Mouse (Mus musculus) embryonic facial prominence, embryonic 11.5 days (tissue): ENCODE data around the gene Mettl9. TPM values are rescaled to one million over a fixed set of nuclear protein-coding genes. Genes with fewer than 3 reads are reported as not detected.

Source experiments
- ATAC-seq: fragments of 200-750 bp; cut with Nextera tagmentation; replicated peaks from 2 replicates; pipeline ENCODE4 v1.8.0; 2017; ENCODE audit warnings: low read depth; ENCODE audit not compliant: insufficient number of reproducible peaks, low FRiP score, low TSS enrichment
- DNase-seq: peaks from one replicate; pipeline ENCODE4 v3.0.0-alpha.2; 2015; ENCODE audit warnings: low spot score
- H3K27ac ChIP-seq: fragments of 300-500 bp; sonication (generic); replicated peaks from 2 replicates; pipeline ENCODE4 v1.5.1; 2014; ENCODE audit warnings: mild to moderate bottlenecking, low read depth, low read length, control low read depth
- H3K27me3 ChIP-seq: fragments of 300-500 bp; sonication (generic); 2 replicates; pipeline ENCODE4 v1.6.1; 2014; ENCODE audit warnings: mild to moderate bottlenecking, low read length, moderate library complexity, mixed read lengths; ENCODE audit not compliant: control insufficient read depth, insufficient read depth
- H3K36me3 ChIP-seq: fragments of 300-500 bp; sonication (generic); replicated peaks from 2 replicates; pipeline ENCODE4 v1.6.1; 2014; ENCODE audit warnings: low read depth, mild to moderate bottlenecking, low read length, moderate library complexity, mixed read lengths; ENCODE audit not compliant: control insufficient read depth, insufficient read depth
- H3K4me1 ChIP-seq: fragments of 300-500 bp; sonication (generic); 2 replicates; pipeline ENCODE4 v1.6.1; 2014; ENCODE audit warnings: low read length, mixed read lengths; ENCODE audit not compliant: control insufficient read depth, insufficient read depth
- H3K4me2 ChIP-seq: fragments of 300-500 bp; sonication (generic); 2 replicates; pipeline ENCODE4 v1.6.1; 2014; ENCODE audit warnings: low read depth, mild to moderate bottlenecking, control low read depth, low read length, moderate library complexity
- H3K4me3 ChIP-seq: fragments of 300-500 bp; sonication (generic); 2 replicates; pipeline ENCODE4 v1.5.1; 2014; ENCODE audit warnings: low read depth, low read length, control low read depth
- H3K9ac ChIP-seq: fragments of 300-500 bp; sonication (generic); replicated peaks from 2 replicates; pipeline ENCODE4 v1.6.1; 2014; ENCODE audit warnings: mild to moderate bottlenecking, control low read depth, low read length
- H3K9me3 ChIP-seq: fragments of 300-500 bp; sonication (generic); replicated peaks from 2 replicates; pipeline ENCODE4 v1.6.1; 2016; ENCODE audit warnings: mild to moderate bottlenecking, low read length, inconsistent platforms, mixed read lengths; ENCODE audit not compliant: control insufficient read depth
- WGBS: fragments of 180-500 bp; shearing (Covaris S2); extraction: QIAGEN DNeasy Blood & Tissue Kit; methylation state at CpG from one replicate; pipeline ENCODE4 v1.1.7; 2014; 5-methylcytosine and 5-hydroxymethylcytosine counted together
- polyA plus RNA-seq: library from polyadenylated mRNA; unstranded; fragments of >200 nt; fragmentation: Nextera tagmentation; extraction: Ambion mirVana; gene quantifications from 2 replicates; pipeline ENCODE4 v1.2.1, GENCODE M21; 2014

Mettl9 gene
- polyA plus RNA-seq, 1 experiment from 2014 or later: 293 TPM

DNA sequence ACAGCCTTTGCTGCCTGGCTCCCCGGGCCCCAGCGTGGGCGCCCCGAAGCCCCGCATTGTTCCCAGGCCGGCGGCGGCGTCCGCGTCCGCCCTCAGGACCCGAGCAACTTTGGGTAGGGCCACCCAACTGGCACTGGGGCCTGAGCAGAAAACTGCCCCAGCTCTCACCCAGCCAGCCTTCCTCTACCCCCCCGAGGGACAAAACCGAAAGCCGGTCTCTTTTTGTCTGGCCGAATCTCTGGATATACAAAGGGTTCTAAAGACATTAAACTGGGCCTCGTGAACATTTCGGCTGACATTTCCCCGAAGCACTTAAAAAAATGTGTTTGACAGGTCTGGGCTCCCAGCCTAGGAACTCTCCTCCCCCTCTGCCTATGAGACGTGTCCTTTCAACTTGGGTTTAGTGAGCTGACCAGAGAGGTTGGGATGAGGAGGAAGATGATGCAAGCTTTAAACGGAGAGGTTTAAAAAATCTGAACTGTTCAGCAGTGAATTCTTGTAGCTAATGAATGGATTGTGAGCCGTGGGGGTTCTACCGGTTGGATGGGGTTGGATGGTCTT is 996 bp downstream of the Mettl9 start:
- peak; percentile 53 for DNase-seq
- H3K4me2 ChIP-seq: peak overlapping the region; percentile 60
- peak; percentile 21 for ATAC-seq

DNA sequence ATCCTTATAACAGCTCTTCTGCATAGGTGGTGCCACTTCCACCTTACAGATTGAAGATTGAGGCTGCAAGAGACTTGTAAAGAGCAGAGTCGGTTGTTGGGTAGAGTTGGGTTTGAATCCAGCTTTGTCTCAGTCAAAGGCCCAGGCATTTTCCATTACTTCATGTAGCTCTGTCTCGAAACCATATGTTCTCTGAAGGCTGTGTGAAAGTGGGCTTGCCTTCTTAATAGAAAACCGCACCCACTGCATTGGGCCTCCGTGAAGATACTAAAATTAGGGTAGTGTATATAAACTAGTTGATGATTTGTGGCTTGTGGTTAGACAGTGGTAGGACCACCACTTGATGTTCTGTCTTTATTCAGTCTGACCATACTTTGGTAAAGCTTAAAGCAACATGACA is 6.3 kb downstream of the Mettl9 start:
- Histone ChIP-seq H3K4me2 (no peak overlapping the region), H3K9me3 (no peaks in the 10 kb centered on the region), H3K27ac (no peak overlapping the region), H3K4me3 (no peak overlapping the region), H3K27me3 (no peaks in the 10 kb centered on the region), H3K4me1 (no peaks in the 10 kb centered on the region), H3K9ac (no peak overlapping the region), H3K36me3 (no peaks in the 10 kb centered on the region)
- no peak for ATAC-seq
- DNase-seq: no peak
- 89% methylated on average over 4 of the region's 4 CpGs for WGBS

More for the DNA sequence above, 996 bp downstream of the Mettl9 start:
- Histone ChIP-seq H3K9me3 (no peaks in the 10 kb centered on the region), H3K36me3 (no peaks in the 10 kb centered on the region), H3K27ac (peak overlapping the region; percentile 97), H3K4me3 (peak overlapping the region; percentile 98), H3K4me1 (no peaks in the 10 kb centered on the region), H3K27me3 (no peaks in the 10 kb centered on the region), H3K9ac (peak overlapping the region; percentile 100)
- under 1% methylated on average over 24 of the region's 24 CpGs for WGBS

DNA sequence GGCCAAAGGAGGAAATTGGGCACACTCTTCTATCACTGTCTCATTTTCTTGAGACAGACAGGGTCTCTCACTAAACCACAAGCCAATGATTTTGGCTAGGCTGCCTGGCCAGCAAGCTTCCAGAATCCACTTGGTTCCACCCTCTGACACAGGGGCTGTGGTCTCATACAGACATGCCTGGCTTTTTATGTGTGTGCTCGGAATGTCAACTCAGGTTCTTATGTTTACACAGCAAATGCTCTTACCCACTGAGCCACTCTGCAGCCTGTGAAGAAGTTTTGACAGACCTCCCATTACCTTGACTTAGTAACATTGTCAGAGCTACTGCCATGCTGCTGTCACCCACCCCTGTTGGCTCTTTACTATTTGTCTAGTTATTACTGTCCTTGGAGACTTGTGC is 7.7 kb downstream of the Mettl9 start:
- DNase-seq: no peak
- WGBS: 88% methylated on average over 1 of the region's 1 CpGs
- Histone ChIP-seq H3K9me3 (no peaks in the 10 kb centered on the region), H3K4me3 (no peak overlapping the region), H3K4me1 (no peaks in the 10 kb centered on the region), H3K9ac (no peak overlapping the region), H3K27ac (no peak overlapping the region), H3K4me2 (no peak overlapping the region), H3K27me3 (no peaks in the 10 kb centered on the region), H3K36me3 (no peaks in the 10 kb centered on the region)
- ATAC-seq: no peak

DNA sequence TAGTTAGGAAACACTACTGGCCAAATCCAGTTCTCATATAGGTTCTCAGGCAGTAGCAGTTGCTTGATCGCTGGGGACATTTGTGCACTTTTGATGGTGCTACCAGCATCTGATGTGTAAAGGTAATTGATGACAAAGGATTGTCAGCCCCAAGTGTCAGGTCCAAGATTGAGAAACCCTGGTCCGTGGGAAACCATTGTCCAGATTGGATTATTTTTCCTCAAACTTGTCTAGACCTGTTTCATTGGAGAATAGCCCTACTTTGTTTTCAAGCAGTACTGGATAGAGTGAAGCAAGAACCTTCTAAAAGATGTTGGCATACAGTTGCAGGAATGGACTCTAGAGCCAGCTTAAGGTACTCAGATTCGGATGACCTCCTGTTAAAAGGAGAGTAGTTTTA is 8.8 kb downstream of the Mettl9 start:
- Histone ChIP-seq H3K4me3 (no peak overlapping the region), H3K4me1 (no peaks in the 10 kb centered on the region), H3K9ac (no peak overlapping the region), H3K27me3 (no peaks in the 10 kb centered on the region), H3K4me2 (no peak overlapping the region), H3K9me3 (no peaks in the 10 kb centered on the region), H3K36me3 (no peaks in the 10 kb centered on the region), H3K27ac (no peak overlapping the region)
- WGBS: 92% methylated on average over 3 of the region's 3 CpGs
- ATAC-seq (no peak), DNase-seq (no peak)

DNA sequence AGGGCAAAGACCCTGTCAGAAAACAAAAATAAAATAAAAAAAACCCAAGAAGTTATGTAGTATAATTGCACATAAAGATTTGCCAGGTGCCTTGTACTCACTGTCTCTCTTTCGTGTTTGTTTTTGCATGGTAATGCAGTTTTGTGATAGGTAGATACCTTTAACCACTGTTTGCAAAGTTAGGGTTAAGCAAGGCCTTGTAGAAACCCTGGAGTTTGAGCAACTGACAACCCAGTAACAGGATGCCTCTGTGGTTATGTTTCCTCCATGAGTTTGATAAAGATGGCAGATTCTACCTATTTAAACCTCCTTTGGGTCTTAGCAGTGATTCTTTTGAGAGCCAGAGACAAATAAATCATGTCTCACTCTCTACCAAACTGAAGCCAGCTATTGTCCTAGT is 9.3 kb downstream of the Mettl9 start:
- 90% methylated on average over 1 of the region's 1 CpGs for WGBS
- no peak for ATAC-seq
- Histone ChIP-seq H3K36me3 (no peaks in the 10 kb centered on the region), H3K4me2 (no peak overlapping the region), H3K27me3 (no peaks in the 10 kb centered on the region), H3K27ac (no peak overlapping the region), H3K9ac (no peak overlapping the region), H3K9me3 (no peaks in the 10 kb centered on the region), H3K4me3 (no peak overlapping the region), H3K4me1 (no peaks in the 10 kb centered on the region)
- DNase-seq: no peak

DNA sequence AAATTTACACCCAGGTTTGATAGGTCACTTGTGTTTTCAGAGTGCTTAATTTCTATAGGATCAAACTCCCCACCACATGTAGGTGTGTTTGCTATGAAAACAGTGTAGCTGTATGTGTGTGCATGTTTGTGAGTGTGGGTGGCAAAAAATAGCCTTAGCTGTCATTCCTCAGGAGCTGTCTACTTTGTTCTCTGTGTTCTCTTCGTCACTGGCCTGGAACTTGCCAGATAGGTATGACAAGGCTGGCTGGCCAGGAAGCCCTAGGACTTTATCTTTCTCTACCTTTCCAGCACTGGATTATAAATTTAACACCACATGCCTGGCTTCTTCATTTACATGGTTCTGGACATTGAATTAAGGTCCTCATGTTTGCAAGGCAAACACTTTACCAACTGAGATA is 10.0 kb downstream of the Mettl9 start:
- Histone ChIP-seq H3K9ac (no peak overlapping the region), H3K36me3 (no peaks in the 10 kb centered on the region), H3K4me1 (no peaks in the 10 kb centered on the region), H3K4me3 (no peak overlapping the region), H3K4me2 (no peak overlapping the region), H3K27me3 (no peaks in the 10 kb centered on the region), H3K27ac (no peak overlapping the region), H3K9me3 (no peaks in the 10 kb centered on the region)
- ATAC-seq (no peak), DNase-seq (no peak)
- WGBS: 97% methylated on average over 1 of the region's 1 CpGs

DNA sequence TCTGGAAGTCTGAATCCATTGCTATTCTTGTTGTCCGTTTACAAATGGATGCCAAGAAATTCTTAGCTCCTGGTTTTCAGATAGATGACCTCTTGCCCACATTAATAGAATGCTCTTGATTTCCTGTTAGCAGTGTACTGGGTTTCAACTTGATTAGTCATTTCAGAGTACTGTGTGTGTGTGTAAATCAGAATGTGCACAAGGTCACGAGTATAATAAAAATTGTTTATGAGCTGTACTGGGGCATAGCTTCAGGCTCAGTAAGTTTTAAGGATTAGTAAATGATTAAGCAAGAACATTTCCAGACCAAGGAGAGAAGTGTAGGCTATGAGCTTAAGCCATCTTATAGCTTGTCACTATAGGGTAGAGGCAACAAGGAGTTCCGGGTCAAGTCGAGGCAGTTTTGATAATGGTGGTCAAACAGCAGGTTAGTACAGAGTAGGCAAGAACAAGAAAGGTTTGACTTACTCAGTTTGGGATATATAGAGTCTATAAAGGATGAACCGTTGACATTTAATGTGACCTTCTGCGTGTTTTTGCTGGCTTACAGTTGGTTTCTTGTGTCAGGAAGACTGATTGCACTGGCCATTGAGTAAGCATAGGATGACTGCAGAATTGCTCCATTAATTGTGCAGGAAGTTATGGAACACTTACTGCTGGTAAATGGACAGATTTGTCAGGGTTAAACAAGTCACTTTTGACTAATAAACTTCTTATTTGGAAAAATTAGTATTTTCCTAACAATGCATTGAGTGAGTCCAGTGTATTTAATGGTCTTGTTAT is 11.6 kb downstream of the Mettl9 start:
- ATAC-seq: no peak
- no peak for DNase-seq
- H3K27ac ChIP-seq: no peak overlapping the region
- H3K4me3 ChIP-seq: no peak overlapping the region
- WGBS: 94% methylated on average over 6 of the region's 6 CpGs
- H3K9me3 ChIP-seq: no peaks in the 10 kb centered on the region
- H3K9ac ChIP-seq: no peak overlapping the region
- H3K4me1 ChIP-seq: no peaks in the 10 kb centered on the region
- no peaks in the 10 kb centered on the region for H3K27me3 ChIP-seq
- H3K36me3 ChIP-seq: no peaks in the 10 kb centered on the region
- no peak overlapping the region for H3K4me2 ChIP-seq

DNA sequence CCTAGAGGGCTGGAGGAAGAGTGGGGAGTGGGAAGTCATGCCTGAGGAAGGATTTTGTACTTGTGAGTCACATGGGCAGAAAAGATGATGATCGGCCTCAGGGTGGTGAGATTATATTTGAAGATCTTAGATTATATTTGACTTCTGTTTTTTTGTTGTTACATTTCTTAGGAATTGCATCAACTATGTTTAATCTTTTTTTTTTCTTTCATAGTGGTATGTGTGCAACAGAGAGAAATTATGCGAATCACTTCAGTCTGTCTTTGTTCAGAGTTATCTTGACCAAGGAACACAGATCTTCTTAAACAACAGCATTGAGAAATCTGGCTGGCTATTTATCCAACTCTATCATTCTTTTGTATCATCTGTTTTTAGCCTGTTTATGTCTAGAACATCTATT is 13.4 kb downstream of the Mettl9 start:
- Histone ChIP-seq H3K36me3 (no peaks in the 10 kb centered on the region; the same call in 1 of the 2 replicates), H3K4me2 (no peak overlapping the region), H3K9ac (no peak overlapping the region), H3K4me1 (no peaks in the 10 kb centered on the region), H3K4me3 (no peak overlapping the region), H3K27me3 (no peaks in the 10 kb centered on the region), H3K9me3 (no peaks in the 10 kb centered on the region), H3K27ac (no peak overlapping the region)
- DNase-seq (no peak), ATAC-seq (no peak)
- 95% methylated on average over 2 of the region's 2 CpGs for WGBS
